Mouse (Mus musculus) midbrain, embryonic 12.5 days (tissue): ENCODE results near the gene B4galnt1. TPM values are rescaled to one million over a fixed set of nuclear protein-coding genes. Genes with fewer than 3 reads are reported as not detected.
A peak's percentile ranks its signal among the peaks of the same experiment; 100 is the strongest.

Source experiments
- ATAC-seq: fragments of 200-750 bp; cut with Nextera tagmentation; 2 replicates; pipeline ENCODE4 v1.8.0; 2017; ENCODE audit warnings: low read depth, moderate TSS enrichment, moderate library complexity; ENCODE audit not compliant: low FRiP score
- H3K27ac ChIP-seq: fragments of 300-500 bp; sonication (generic); replicated peaks from 2 replicates; pipeline ENCODE4 v1.5.1; 2016; ENCODE audit warnings: mild to moderate bottlenecking
- H3K27me3 ChIP-seq: fragments of 300-500 bp; sonication (generic); 2 replicates; pipeline ENCODE4 v1.6.1; 2016; ENCODE audit warnings: mild to moderate bottlenecking
- H3K36me3 ChIP-seq: fragments of 300-500 bp; sonication (generic); 2 replicates; pipeline ENCODE4 v1.6.1; 2016
- H3K4me1 ChIP-seq: fragments of 300-500 bp; sonication (generic); 2 replicates; pipeline ENCODE4 v1.6.1; 2016
- H3K4me2 ChIP-seq: fragments of 300-500 bp; sonication (generic); replicated peaks from 2 replicates; pipeline ENCODE4 v1.6.1; 2016; ENCODE audit warnings: mild to moderate bottlenecking, moderate library complexity
- H3K4me3 ChIP-seq: fragments of 300-500 bp; sonication (generic); 2 replicates; pipeline ENCODE4 v1.5.1; 2016; ENCODE audit warnings: mild to moderate bottlenecking
- H3K9ac ChIP-seq: fragments of 300-500 bp; sonication (generic); replicated peaks from 2 replicates; pipeline ENCODE4 v1.6.1; 2016; ENCODE audit warnings: mild to moderate bottlenecking, moderate library complexity
- H3K9me3 ChIP-seq: fragments of 300-500 bp; sonication (generic); 2 replicates; pipeline ENCODE4 v1.6.1; 2016; ENCODE audit warnings: mild to moderate bottlenecking
- WGBS: fragments of 180-500 bp; shearing (Covaris S2); methylation state at CpG from one replicate; pipeline ENCODE4 v1.1.7; 2016; 5-methylcytosine and 5-hydroxymethylcytosine counted together
- polyA plus RNA-seq: library from polyadenylated mRNA; unstranded; fragments of >200 nt; fragmentation: Nextera tagmentation; extraction: Ambion mirVana; gene quantifications from 2 replicates; pipeline ENCODE4 v1.2.1, GENCODE M21; 2016

B4galnt1 gene
- polyA plus RNA-seq, 1 experiment from 2014 or later: 17.7 TPM

GRCm38 (mm10) chr10:127194428-127195327 is 29.7 kb downstream of the B4galnt1 start:
- H3K4me2 ChIP-seq: peak overlapping the region; percentile 88
- 26% methylated on average over 21 of the region's 22 CpGs for WGBS

GRCm38 (mm10) chr10:127195328-127196129 is 30.5 kb downstream of the B4galnt1 start, which contains the start of gene Dtx3:
Gene Dtx3 (minus strand): TSS chr10:127195728.
- H3K27me3 ChIP-seq: peaks cover 4% of the 10 kb centered on the region; the same call in 1 of the 2 replicates
- peak within 1 kb of the TSS; percentile 96 for H3K9ac ChIP-seq
- ATAC-seq: peak; percentile 69
- no peaks in the 10 kb centered on the region for H3K9me3 ChIP-seq
- H3K36me3 ChIP-seq: peaks cover 50% of the 10 kb centered on the region
- under 1% methylated on average over 25 of the region's 47 CpGs for WGBS
- H3K4me2 ChIP-seq: peak within 1 kb of the TSS; percentile 88
- peak within 1 kb of the TSS; percentile 90 for H3K27ac ChIP-seq
- peaks cover 29% of the 10 kb centered on the region for H3K4me1 ChIP-seq
- H3K4me3 ChIP-seq: peak within 1 kb of the TSS; percentile 91

More at GRCm38 (mm10) chr10:127194428-127195327, 29.7 kb downstream of the B4galnt1 start:
- H3K9ac ChIP-seq: peak overlapping the region; percentile 96
- H3K4me3 ChIP-seq: peak overlapping the region; percentile 91
- H3K4me1 ChIP-seq: peaks cover 38% of the 10 kb centered on the region
- H3K36me3 ChIP-seq: peaks cover 44% of the 10 kb centered on the region
- H3K9me3 ChIP-seq: no peaks in the 10 kb centered on the region
- peak overlapping the region; percentile 90 for H3K27ac ChIP-seq
- H3K27me3 ChIP-seq: peaks cover 4% of the 10 kb centered on the region; the same call in 1 of the 2 replicates
- ATAC-seq: peak; percentile 32

DNA sequence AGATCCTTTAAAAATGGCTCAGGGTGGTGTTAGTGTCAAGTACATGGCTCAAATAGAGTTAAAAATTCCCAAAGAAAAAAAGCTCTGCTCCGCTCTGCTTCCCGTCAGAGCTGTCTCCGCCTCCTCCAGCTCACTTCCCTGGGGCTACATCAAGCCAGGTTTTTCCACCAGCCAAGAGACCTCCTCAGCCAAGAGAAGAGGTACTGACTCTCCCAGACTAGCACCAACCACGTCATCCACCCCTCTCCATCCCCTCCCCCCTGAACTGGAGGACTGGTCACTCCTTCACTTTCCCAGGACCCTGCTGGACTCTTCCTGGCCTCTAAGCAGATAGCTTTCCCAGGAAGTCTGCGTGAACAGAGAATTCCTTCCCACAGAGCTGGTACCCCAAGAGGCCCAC is 31.4 kb downstream of the B4galnt1 start:
- Histone ChIP-seq H3K4me2 (peak overlapping the region; percentile 88), H3K4me1 (peaks cover 23% of the 10 kb centered on the region), H3K27me3 (peaks cover 1% of the 10 kb centered on the region; the same call in 1 of the 2 replicates), H3K36me3 (peaks cover 47% of the 10 kb centered on the region), H3K27ac (peak overlapping the region; percentile 90), H3K4me3 (peak overlapping the region; percentile 91), H3K9ac (peak overlapping the region; percentile 96), H3K9me3 (no peaks in the 10 kb centered on the region)
- WGBS: 5% methylated on average over 4 of the region's 5 CpGs
- ATAC-seq: peak; percentile 35

DNA sequence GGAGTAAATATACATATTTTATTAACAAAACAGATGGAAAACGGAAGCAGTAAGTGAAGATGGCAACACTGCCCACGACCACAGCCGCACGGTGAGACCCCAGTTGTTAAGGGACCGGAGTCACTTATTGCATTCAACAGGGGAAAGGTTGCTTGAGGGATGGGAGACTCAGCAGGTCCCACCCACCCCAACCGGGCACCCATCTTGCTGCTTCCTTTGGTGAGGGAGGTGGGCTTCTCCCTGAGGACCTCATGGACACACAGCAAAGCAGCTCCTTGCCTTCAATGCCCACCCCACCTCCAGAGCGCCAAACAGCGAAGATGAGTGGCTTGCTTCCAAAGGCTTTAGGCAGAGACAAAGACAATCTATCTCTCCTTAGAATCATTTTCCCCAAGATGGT is 32.1 kb downstream of the B4galnt1 start:
- peaks cover 22% of the 10 kb centered on the region for H3K4me1 ChIP-seq

GRCm38 (mm10) chr10:127197505-127198110 is 32.6 kb downstream of the B4galnt1 start:
- ATAC-seq: no peak
- WGBS: 87% methylated on average over 11 of the region's 11 CpGs
- H3K4me2 ChIP-seq: no peak overlapping the region
- no peak overlapping the region for H3K4me3 ChIP-seq
- no peaks in the 10 kb centered on the region for H3K27me3 ChIP-seq
- peaks cover 22% of the 10 kb centered on the region for H3K4me1 ChIP-seq
- no peak overlapping the region for H3K27ac ChIP-seq
- H3K9me3 ChIP-seq: no peaks in the 10 kb centered on the region
- H3K36me3 ChIP-seq: peaks cover 52% of the 10 kb centered on the region
- H3K9ac ChIP-seq: no peak overlapping the region

More for the DNA sequence above, 32.1 kb downstream of the B4galnt1 start:
- 90% methylated on average over 8 of the region's 8 CpGs for WGBS
- no peak for ATAC-seq
- Histone ChIP-seq H3K4me3 (no peak overlapping the region), H3K4me2 (no peak overlapping the region), H3K27me3 (no peaks in the 10 kb centered on the region), H3K36me3 (peaks cover 51% of the 10 kb centered on the region), H3K27ac (0 out of 2 replicates have a peak overlapping the region, but pooled peaks have one; percentile 90), H3K9ac (no peak overlapping the region), H3K9me3 (no peaks in the 10 kb centered on the region)

- no peak overlapping the region for H3K4me2 ChIP-seq
- no peaks in the 10 kb centered on the region for H3K27me3 ChIP-seq
- peaks cover 52% of the 10 kb centered on the region for H3K36me3 ChIP-seq
- no peak overlapping the region for H3K27ac ChIP-seq
- no peak overlapping the region for H3K9ac ChIP-seq
- H3K9me3 ChIP-seq: no peaks in the 10 kb centered on the region
- H3K4me3 ChIP-seq: no peak overlapping the region
- peaks cover 18% of the 10 kb centered on the region for H3K4me1 ChIP-seq
- 74% methylated on average over 2 of the region's 2 CpGs for WGBS
- no peak for ATAC-seq
Measured at GRCm38 (mm10) chr10:127198492-127198891, 33.5 kb downstream of the B4galnt1 start.

DNA sequence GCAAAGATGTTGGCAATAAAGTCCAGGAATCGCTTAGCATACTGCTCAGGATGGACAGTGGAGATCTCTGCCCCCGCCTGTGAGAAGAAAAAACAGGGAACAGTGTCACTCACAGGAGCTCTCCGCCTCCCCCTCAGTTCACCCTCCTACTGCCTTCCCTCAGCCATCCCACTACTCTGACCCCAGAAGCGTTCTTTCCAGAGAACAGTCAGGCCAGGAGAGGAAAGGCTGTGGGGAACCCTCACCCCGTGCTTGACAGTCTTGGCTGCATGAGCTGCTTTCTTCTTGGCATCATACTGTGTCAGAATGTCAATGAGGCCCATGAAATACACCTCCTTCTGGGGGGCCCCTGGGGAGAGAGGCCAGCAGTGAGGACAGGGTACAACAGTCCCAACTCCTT is 34.0 kb downstream of the B4galnt1 start:
- ATAC-seq: no peak
- no peak overlapping the region for H3K9ac ChIP-seq
- H3K4me2 ChIP-seq: no peak overlapping the region
- H3K36me3 ChIP-seq: peaks cover 56% of the 10 kb centered on the region
- no peaks in the 10 kb centered on the region for H3K9me3 ChIP-seq
- 76% methylated on average over 5 of the region's 5 CpGs for WGBS
- H3K4me1 ChIP-seq: peaks cover 18% of the 10 kb centered on the region
- no peak overlapping the region for H3K4me3 ChIP-seq
- no peaks in the 10 kb centered on the region for H3K27me3 ChIP-seq
- H3K27ac ChIP-seq: no peak overlapping the region

GRCm38 (mm10) chr10:127199474-127199873 is 34.4 kb downstream of the B4galnt1 start:
- no peak overlapping the region for H3K4me3 ChIP-seq
- H3K36me3 ChIP-seq: peaks cover 59% of the 10 kb centered on the region
- H3K27ac ChIP-seq: no peak overlapping the region
- H3K27me3 ChIP-seq: no peaks in the 10 kb centered on the region
- 83% methylated on average over 11 of the region's 11 CpGs for WGBS
- no peaks in the 10 kb centered on the region for H3K9me3 ChIP-seq
- H3K9ac ChIP-seq: 0 out of 2 replicates have a peak overlapping the region, but pooled peaks have one; percentile 24
- no peak for ATAC-seq
- peaks cover 14% of the 10 kb centered on the region for H3K4me1 ChIP-seq
- no peak overlapping the region for H3K4me2 ChIP-seq

- Histone ChIP-seq H3K36me3 (peaks cover 67% of the 10 kb centered on the region), H3K9me3 (no peaks in the 10 kb centered on the region), H3K4me2 (no peak overlapping the region), H3K27me3 (no peaks in the 10 kb centered on the region), H3K9ac (no peak overlapping the region), H3K4me3 (no peak overlapping the region), H3K27ac (no peak overlapping the region), H3K4me1 (peaks cover 8% of the 10 kb centered on the region)
- no peak for ATAC-seq
- WGBS: 84% methylated on average over 8 of the region's 8 CpGs
Measured at GRCm38 (mm10) chr10:127200279-127200678, 35.3 kb downstream of the B4galnt1 start.

DNA sequence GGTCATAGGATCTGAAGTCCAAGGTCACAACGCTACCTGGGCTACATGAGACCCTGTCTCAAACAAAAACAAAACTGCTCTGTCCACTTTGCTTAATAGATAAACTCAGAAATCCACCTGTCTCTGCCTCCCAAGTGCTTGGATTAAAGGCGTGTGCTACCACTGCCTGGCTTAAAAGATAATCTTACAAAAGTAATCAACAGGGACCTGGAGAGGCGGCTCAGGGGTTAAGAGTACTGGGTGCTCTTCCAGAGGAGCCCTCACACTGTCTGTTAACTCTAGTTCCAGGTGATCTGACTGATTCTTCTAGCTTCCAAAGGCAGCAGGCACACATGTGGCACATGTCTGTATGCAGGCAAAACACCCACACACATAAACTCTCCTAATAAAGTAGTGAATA is 38.1 kb downstream of the B4galnt1 start:
- no peak overlapping the region for H3K9ac ChIP-seq
- H3K27ac ChIP-seq: no peak overlapping the region
- H3K9me3 ChIP-seq: no peaks in the 10 kb centered on the region
- H3K27me3 ChIP-seq: no peaks in the 10 kb centered on the region
- no peak overlapping the region for H3K4me3 ChIP-seq
- no peak overlapping the region for H3K4me2 ChIP-seq
- no peak for ATAC-seq
- peaks cover 87% of the 10 kb centered on the region for H3K36me3 ChIP-seq
- H3K4me1 ChIP-seq: no peaks in the 10 kb centered on the region
- WGBS: 88% methylated on average over 3 of the region's 3 CpGs

DNA sequence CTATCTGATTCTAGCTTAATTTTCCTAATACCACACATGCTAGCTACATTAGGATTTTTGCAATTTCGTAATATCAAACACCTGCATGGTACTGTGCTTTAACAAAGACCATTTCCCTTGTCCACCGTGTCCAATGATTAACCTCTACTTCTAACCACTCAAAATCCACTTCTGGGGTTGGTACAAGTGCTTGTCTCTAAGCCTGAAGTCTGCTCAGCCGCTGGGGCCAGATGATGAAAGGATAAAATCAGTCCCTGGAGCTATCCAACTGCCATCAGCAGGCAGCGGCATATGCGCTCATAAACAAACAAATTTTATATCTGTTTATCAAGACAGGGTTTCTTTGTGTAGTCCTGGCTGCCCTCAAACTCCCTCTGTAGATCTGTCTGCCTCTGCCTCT is 39.6 kb downstream of the B4galnt1 start:
- no peak overlapping the region for H3K27ac ChIP-seq
- WGBS: 92% methylated on average over 5 of the region's 5 CpGs
- no peak for ATAC-seq
- no peak overlapping the region for H3K4me2 ChIP-seq
- H3K27me3 ChIP-seq: no peaks in the 10 kb centered on the region
- no peaks in the 10 kb centered on the region for H3K9me3 ChIP-seq
- peaks cover 1% of the 10 kb centered on the region; the same call in 1 of the 2 replicates for H3K4me1 ChIP-seq
- peaks cover 79% of the 10 kb centered on the region for H3K36me3 ChIP-seq
- no peak overlapping the region for H3K4me3 ChIP-seq
- no peak overlapping the region for H3K9ac ChIP-seq
